Mouse (Mus musculus) retina, postnatal 1 day (tissue): Measurements from ENCODE around the gene Mcee.

ENCODE experiments used
- DNase-seq: peaks from one replicate; pipeline ENCODE4 v3.0.0-alpha.2; 2012

The Mcee gene

GRCm38 (mm10) chr7:64439595-64440518 lies 47.5 kb downstream of the Mcee start:
- DNase-seq: peak; percentile 38

GRCm38 (mm10) chr7:64440519-64440918 lies 48.1 kb downstream of the Mcee start:
- no peak for DNase-seq

GRCm38 (mm10) chr7:64450631-64451030 lies 58.2 kb downstream of the Mcee start:
- peak; percentile 45 for DNase-seq

GRCm38 (mm10) chr7:64451441-64451840 lies 59.0 kb downstream of the Mcee start:
- DNase-seq: peak; percentile 93

GRCm38 (mm10) chr7:64451861-64452382 lies 59.5 kb downstream of the Mcee start:
- DNase-seq: peak; percentile 78

GRCm38 (mm10) chr7:64452471-64453222 lies 60.2 kb downstream of the Mcee start:
- no peak for DNase-seq

- peak; percentile 89 for DNase-seq
Measured at GRCm38 (mm10) chr7:64456176-64456575, 63.8 kb downstream of the Mcee start.

GRCm38 (mm10) chr7:64456676-64457075 lies 64.3 kb downstream of the Mcee start:
- peak; percentile 97 for DNase-seq

GRCm38 (mm10) chr7:64457811-64458210 lies 65.4 kb downstream of the Mcee start:
- DNase-seq: peak; percentile 63
